Mouse (Mus musculus) lung, adult 2 months (tissue): ENCODE measurements around the gene Grik3.

Experiments used
- CTCF ChIP-seq: fragments of 200-500 bp; IDR thresholded peaks from 2 replicates; pipeline ENCODE4 v1.5.1; 2011; ENCODE audit warnings: mild to moderate bottlenecking, low read length, control low read depth; ENCODE audit not compliant: insufficient read depth
- POLR2A ChIP-seq: fragments of 200-500 bp; IDR thresholded peaks from 2 replicates; pipeline ENCODE4 v1.6.1; 2011; ENCODE audit warnings: low read depth, mild to moderate bottlenecking, control low read depth, low read length, borderline replicate concordance; ENCODE audit errors: extremely low read depth

DNA sequence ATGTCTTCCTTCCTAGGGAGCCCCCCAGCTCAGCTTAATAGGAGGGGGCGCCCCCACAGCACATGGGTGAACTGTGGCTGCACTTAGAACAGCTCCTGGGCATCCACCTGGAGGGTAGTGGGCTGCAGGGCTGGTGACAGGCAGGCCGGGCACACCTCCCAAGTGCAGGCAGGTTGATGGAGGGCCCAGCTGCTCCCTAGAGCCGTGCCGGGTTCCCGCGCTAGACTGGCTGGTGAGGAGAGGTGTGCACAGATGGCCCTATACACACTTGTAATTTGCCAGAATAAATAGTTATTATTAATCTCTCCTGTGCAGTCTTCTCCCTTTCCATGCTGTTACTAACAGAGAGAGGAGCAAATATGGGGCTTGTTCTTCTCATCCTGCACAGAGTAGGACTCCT is 77.7 kb downstream of the Grik3 start:
- TF ChIP-seq POLR2A (no peak), CTCF (no peak)
